Mouse (Mus musculus) brain, embryonic 14.5 days (tissue): Measurements from ENCODE around the gene Mgmt.

Experiments used
- CTCF ChIP-seq: fragments of 200-500 bp; IDR thresholded peaks from 2 replicates; pipeline ENCODE4 v1.5.1; 2012; ENCODE audit warnings: inconsistent platforms, mild to moderate bottlenecking, moderate library complexity, borderline replicate concordance; ENCODE audit not compliant: insufficient read depth, insufficient read length; ENCODE audit errors: extremely low read depth
- POLR2A ChIP-seq: fragments of 200-500 bp; IDR thresholded peaks from 2 replicates; pipeline ENCODE4 v1.6.1; 2012; ENCODE audit warnings: mild to moderate bottlenecking, inconsistent platforms, borderline replicate concordance; ENCODE audit not compliant: poor library complexity, insufficient read depth, insufficient read length, severe bottlenecking; ENCODE audit errors: extremely low read depth

- no peak for TF ChIP-seq CTCF
- no peak for TF ChIP-seq POLR2A
Measured at GRCm38 (mm10) chr7:137020195-137020594, 125.8 kb downstream of the Mgmt start.
